Mouse (Mus musculus) midbrain, embryonic 14.5 days (tissue): ENCODE data around the gene Mavs. TPM values are rescaled to one million over a fixed set of nuclear protein-coding genes. Genes with fewer than 3 reads are reported as not detected.
A peak's percentile ranks its signal among the peaks of the same experiment; 100 is the strongest.

Experiments used
- ATAC-seq: fragments of 200-750 bp; cut with Nextera tagmentation; 2 replicates; pipeline ENCODE4 v1.8.0; 2017; ENCODE audit warnings: moderate number of reproducible peaks, moderate library complexity; ENCODE audit not compliant: low FRiP score, low TSS enrichment
- DNase-seq: peaks from one replicate; pipeline ENCODE4 v3.0.0-alpha.2; 2015
- H3K27ac ChIP-seq: fragments of 300-500 bp; sonication (generic); replicated peaks from 2 replicates; pipeline ENCODE4 v1.5.1; 2014; ENCODE audit warnings: mild to moderate bottlenecking, low read depth, low read length, moderate library complexity
- H3K27me3 ChIP-seq: fragments of 300-500 bp; sonication (generic); 2 replicates; pipeline ENCODE4 v1.6.1; 2014; ENCODE audit warnings: low read length, control low read depth, mixed read lengths; ENCODE audit not compliant: control insufficient read depth, insufficient read depth
- H3K36me3 ChIP-seq: fragments of 300-500 bp; sonication (generic); 2 replicates; pipeline ENCODE4 v1.6.1; 2014; ENCODE audit warnings: low read length, control low read depth; ENCODE audit not compliant: control insufficient read depth, insufficient read depth
- H3K4me1 ChIP-seq: fragments of 300-500 bp; sonication (generic); 2 replicates; pipeline ENCODE4 v1.6.1; 2014; ENCODE audit warnings: mild to moderate bottlenecking, antibody characterized with exemption, low read length, control low read depth; ENCODE audit not compliant: control insufficient read depth, insufficient read depth
- H3K4me2 ChIP-seq: fragments of 300-500 bp; sonication (generic); 2 replicates; pipeline ENCODE4 v1.6.1; 2014; ENCODE audit warnings: mild to moderate bottlenecking, low read length, moderate library complexity
- H3K4me3 ChIP-seq: fragments of 300-500 bp; sonication (generic); replicated peaks from 2 replicates; pipeline ENCODE4 v1.5.1; 2014; ENCODE audit warnings: low read depth, low read length
- H3K9ac ChIP-seq: fragments of 300-500 bp; sonication (generic); replicated peaks from 2 replicates; pipeline ENCODE4 v1.6.1; 2014; ENCODE audit warnings: mild to moderate bottlenecking, low read length, moderate library complexity
- H3K9me3 ChIP-seq: fragments of 300-500 bp; sonication (generic); 2 replicates; pipeline ENCODE4 v1.6.1; 2016; ENCODE audit warnings: low read length, control low read depth, mixed read lengths; ENCODE audit not compliant: control insufficient read depth
- whole genome bisulfite sequencing: fragments of 180-500 bp; shearing (Covaris S2); extraction: QIAGEN DNeasy Blood & Tissue Kit; methylation state at CpG from one replicate; pipeline ENCODE4 v1.1.7; 2014; 5-methylcytosine and 5-hydroxymethylcytosine counted together
- polyA plus RNA-seq: library from polyadenylated mRNA; unstranded; fragments of >200 nt; fragmentation: Nextera tagmentation; extraction: Ambion mirVana; gene quantifications from 2 replicates; pipeline ENCODE4 v1.2.1, GENCODE M21; 2014

Mavs gene
- polyA plus RNA-seq, 1 experiment from 2014 or later = 6.8 TPM

DNA sequence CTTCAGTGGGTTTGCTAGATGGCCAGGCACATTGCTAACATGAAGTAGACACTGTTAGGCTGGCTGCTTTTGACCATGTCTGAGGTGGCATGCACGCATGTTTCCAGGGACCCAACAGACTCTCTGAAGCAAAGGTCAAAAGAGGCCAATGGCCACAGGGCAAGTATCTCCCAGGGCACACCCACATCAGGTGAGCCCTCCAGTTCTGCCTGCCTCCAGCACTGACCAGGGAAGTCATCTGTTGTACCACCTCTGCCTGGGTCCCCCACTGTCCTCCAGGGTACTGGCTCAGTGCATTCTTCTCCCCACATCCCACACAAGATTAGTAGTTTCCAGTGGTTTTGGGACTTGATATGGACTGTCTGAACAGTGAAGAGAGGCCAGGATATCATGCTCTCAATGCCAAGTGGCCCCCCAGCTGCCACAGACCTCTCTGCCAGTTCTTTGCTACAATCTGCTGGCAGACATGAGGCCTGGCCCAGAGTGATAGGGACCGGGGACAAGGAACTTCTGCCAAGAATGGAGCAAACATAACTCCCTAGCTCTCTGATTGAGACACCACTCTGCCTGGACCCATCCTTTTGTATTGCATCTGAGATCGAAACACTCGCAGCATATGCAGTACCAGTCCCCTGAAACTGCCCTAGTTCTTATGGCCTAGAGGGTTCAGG is 24.6 kb upstream of the Mavs start:
- H3K27me3 ChIP-seq = no peaks in the 10 kb centered on the region
- H3K9ac ChIP-seq = peak overlapping the region; percentile 54; the same call in 1 of the 2 replicates
- peaks cover 7% of the 10 kb centered on the region for H3K4me1 ChIP-seq
- H3K27ac ChIP-seq = peak overlapping the region; percentile 91
- peak overlapping the region; percentile 55 for H3K4me2 ChIP-seq
- ATAC-seq (no peak), DNase-seq (no peak)
- 77% methylated on average over 4 of the region's 4 CpGs for WGBS
- H3K36me3 ChIP-seq = 0 out of 2 replicates have a peak, but pooled peaks cover 12% of the 10 kb centered on the region
- no peak overlapping the region; the same call in 1 of the 2 replicates for H3K4me3 ChIP-seq
- H3K9me3 ChIP-seq = no peaks in the 10 kb centered on the region

DNA sequence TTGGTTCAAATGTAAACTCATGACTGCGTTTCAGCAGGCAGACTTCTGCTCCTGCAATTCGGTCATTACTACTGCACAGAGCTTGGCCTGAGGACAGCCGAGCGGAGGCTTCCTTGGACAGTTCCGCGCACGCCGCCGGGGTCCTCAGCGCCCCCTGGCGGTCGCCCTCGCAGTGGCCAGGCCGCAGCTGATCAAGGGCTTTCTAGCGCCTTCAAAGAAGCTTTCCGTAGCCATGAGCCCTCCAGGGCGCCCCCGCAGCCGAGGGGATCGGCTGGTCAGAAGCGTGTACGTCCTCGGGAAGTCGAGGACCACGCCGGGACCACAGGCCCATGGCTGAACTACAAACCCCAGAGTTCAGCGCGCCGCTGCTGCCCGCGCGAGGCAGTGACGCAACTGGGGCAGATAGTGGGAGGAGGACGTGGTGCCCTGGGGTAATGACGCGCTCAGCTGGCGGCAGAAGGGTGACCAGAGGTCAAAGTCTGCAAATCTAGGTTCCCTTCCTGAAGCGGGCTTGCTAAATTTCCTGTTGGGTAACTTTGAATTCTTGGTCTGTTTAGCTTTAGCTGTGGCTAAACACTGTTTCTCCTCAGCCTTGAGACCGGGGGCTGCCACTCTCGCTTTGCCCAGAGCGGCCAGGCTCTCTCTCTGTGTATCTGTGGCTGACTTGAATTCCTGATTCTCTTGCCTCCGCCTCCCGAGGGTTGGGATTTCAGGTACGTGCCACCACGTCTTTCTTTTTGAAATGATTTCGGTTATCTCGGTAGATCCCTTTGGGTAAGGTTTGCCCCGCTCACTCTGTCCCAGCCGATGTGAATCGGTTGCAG is 23.7 kb upstream of the Mavs start:
- Histone ChIP-seq H3K9ac (peak overlapping the region; percentile 54), H3K4me1 (peaks cover 7% of the 10 kb centered on the region), H3K36me3 (0 out of 2 replicates have a peak, but pooled peaks cover 17% of the 10 kb centered on the region), H3K4me2 (peak overlapping the region; percentile 55), H3K4me3 (peak overlapping the region; percentile 62), H3K9me3 (no peaks in the 10 kb centered on the region), H3K27me3 (no peaks in the 10 kb centered on the region), H3K27ac (peak overlapping the region; percentile 91)
- ATAC-seq (peak; percentile 98), DNase-seq (peak; percentile 96)
- WGBS = 2% methylated on average over 50 of the region's 50 CpGs

DNA sequence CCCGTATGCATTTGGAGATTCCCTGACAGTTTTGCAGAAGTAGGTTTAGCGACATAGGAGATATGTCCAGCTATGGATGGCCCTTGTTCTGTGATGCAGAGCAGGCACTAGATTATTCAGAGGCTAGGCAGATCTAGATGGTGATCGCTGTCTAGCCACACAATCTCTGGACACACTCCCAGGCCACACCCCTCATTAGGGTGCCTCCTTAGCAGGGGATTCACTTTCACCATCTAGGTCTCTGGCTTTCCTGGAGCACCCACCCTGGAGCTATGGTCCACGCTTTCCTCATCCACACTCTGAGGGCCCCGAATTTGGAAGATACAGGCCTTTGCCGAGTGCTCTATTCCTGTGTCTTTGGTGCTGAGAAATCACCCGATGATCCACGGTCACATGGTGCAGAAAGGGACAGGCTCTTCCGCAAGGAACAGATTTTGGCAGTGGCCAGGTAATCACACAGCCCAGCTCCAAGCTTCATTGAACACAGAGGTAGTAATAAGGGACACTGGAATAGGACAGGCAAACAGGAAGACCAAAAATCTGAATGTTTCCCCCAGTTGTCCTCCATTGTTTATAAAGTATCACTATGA is 22.7 kb upstream of the Mavs start:
- peak overlapping the region; percentile 55 for H3K4me2 ChIP-seq
- peak overlapping the region; percentile 91; the same call in 1 of the 2 replicates for H3K27ac ChIP-seq
- H3K27me3 ChIP-seq = no peaks in the 10 kb centered on the region
- DNase-seq = peak; percentile 5
- H3K4me1 ChIP-seq = peaks cover 7% of the 10 kb centered on the region
- H3K9me3 ChIP-seq = no peaks in the 10 kb centered on the region
- no peak for ATAC-seq
- WGBS = 66% methylated on average over 9 of the region's 9 CpGs
- peak overlapping the region; percentile 54 for H3K9ac ChIP-seq
- H3K36me3 ChIP-seq = 0 out of 2 replicates have a peak, but pooled peaks cover 17% of the 10 kb centered on the region
- H3K4me3 ChIP-seq = peak overlapping the region; percentile 62

DNA sequence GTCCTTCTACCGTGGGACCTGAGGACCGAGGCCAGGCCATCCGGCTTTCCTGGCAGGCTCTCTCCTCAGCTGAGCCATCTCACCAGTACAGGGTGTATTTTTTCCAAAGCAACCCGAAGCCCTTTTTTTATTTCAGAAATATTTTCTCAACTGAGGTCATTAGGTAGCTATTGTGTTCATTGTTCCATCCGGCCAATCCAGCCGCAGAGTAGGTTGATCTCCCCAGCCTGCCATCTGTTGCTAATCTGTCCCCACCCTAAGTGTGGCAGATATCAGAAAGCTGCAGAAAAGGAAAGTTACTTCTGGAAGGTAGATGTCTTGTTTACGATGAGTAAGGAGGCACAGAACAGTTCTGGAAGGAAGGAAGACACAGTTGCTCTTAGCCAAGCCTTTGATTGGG is 20.1 kb upstream of the Mavs start:
- WGBS = 86% methylated on average over 7 of the region's 7 CpGs
- no peaks in the 10 kb centered on the region for H3K9me3 ChIP-seq

GRCm38 (mm10) chr2:131215941-131216858 is 17.7 kb upstream of the Mavs start:
- 88% methylated on average over 7 of the region's 7 CpGs for WGBS
- no peak for ATAC-seq

More for the DNA sequence above, 20.1 kb upstream of the Mavs start:
- Histone ChIP-seq H3K27ac (no peak overlapping the region), H3K9ac (0 out of 2 replicates have a peak overlapping the region, but pooled peaks have one; percentile 12), H3K4me1 (peaks cover 7% of the 10 kb centered on the region), H3K36me3 (0 out of 2 replicates have a peak, but pooled peaks cover 17% of the 10 kb centered on the region), H3K27me3 (no peaks in the 10 kb centered on the region), H3K4me2 (no peak overlapping the region), H3K4me3 (no peak overlapping the region)
- DNase-seq (no peak), ATAC-seq (no peak)

GRCm38 (mm10) chr2:131220030-131220429 is 13.8 kb upstream of the Mavs start:
- no peaks in the 10 kb centered on the region for H3K27me3 ChIP-seq
- no peak overlapping the region for H3K4me2 ChIP-seq
- no peak overlapping the region for H3K27ac ChIP-seq
- no peak overlapping the region for H3K9ac ChIP-seq
- H3K9me3 ChIP-seq = no peaks in the 10 kb centered on the region
- ATAC-seq = no peak
- H3K4me1 ChIP-seq = no peaks in the 10 kb centered on the region
- 85% methylated on average over 4 of the region's 4 CpGs for WGBS
- DNase-seq = no peak
- no peak overlapping the region for H3K4me3 ChIP-seq
- no peaks in the 10 kb centered on the region for H3K36me3 ChIP-seq

More at GRCm38 (mm10) chr2:131215941-131216858, 17.7 kb upstream of the Mavs start:
- Histone ChIP-seq H3K4me1 (peaks cover 2% of the 10 kb centered on the region), H3K4me3 (no peak overlapping the region), H3K4me2 (no peak overlapping the region), H3K9ac (no peak overlapping the region), H3K9me3 (no peaks in the 10 kb centered on the region), H3K36me3 (0 out of 2 replicates have a peak, but pooled peaks cover 17% of the 10 kb centered on the region), H3K27ac (no peak overlapping the region), H3K27me3 (no peaks in the 10 kb centered on the region)
- no peak for DNase-seq

- ATAC-seq (no peak), DNase-seq (no peak)
- no peaks in the 10 kb centered on the region for H3K4me1 ChIP-seq
- no peak overlapping the region for H3K27ac ChIP-seq
- H3K36me3 ChIP-seq = no peaks in the 10 kb centered on the region
- no peaks in the 10 kb centered on the region for H3K27me3 ChIP-seq
- no peak overlapping the region for H3K4me2 ChIP-seq
- 81% methylated on average over 3 of the region's 3 CpGs for WGBS
- no peak overlapping the region for H3K9ac ChIP-seq
- no peaks in the 10 kb centered on the region for H3K9me3 ChIP-seq
- H3K4me3 ChIP-seq = no peak overlapping the region
These were observed 11.9 kb upstream of the Mavs start for GRCm38 (mm10) chr2:131221853-131222515.
